Mouse (Mus musculus) liver, postnatal 0 days (tissue): Measurements from ENCODE around the gene Card14. TPM values are rescaled to one million over a fixed set of nuclear protein-coding genes. Genes with fewer than 3 reads are reported as not detected.

Experiments used
- ATAC-seq: fragments of 200-750 bp; cut with Nextera tagmentation; 2 replicates; pipeline ENCODE4 v1.8.0; 2017; ENCODE audit warnings: mild to moderate bottlenecking, moderate library complexity
- DNase-seq: peaks from one replicate; pipeline ENCODE4 v3.0.0-alpha.2; 2016
- H3K27ac ChIP-seq: fragments of 300-500 bp; sonication (generic); 2 replicates; pipeline ENCODE4 v1.5.1; 2014; ENCODE audit warnings: antibody characterized with exemption, moderate library complexity, mild to moderate bottlenecking, low read depth
- H3K27me3 ChIP-seq: fragments of 300-500 bp; sonication (generic); 2 replicates; pipeline ENCODE4 v1.6.1; 2014; ENCODE audit warnings: low read length, control low read depth, mixed read lengths; ENCODE audit not compliant: insufficient read depth
- H3K36me3 ChIP-seq: fragments of 300-500 bp; sonication (generic); replicated peaks from 2 replicates; pipeline ENCODE4 v1.6.1; 2014; ENCODE audit warnings: mild to moderate bottlenecking, control low read depth, low read length, moderate library complexity, mixed read lengths; ENCODE audit not compliant: insufficient read depth
- H3K4me1 ChIP-seq: fragments of 300-500 bp; sonication (generic); 2 replicates; pipeline ENCODE4 v1.6.1; 2014; ENCODE audit warnings: antibody characterized with exemption, mild to moderate bottlenecking, control low read depth; ENCODE audit not compliant: insufficient read depth
- H3K4me2 ChIP-seq: fragments of 300-500 bp; sonication (generic); 2 replicates; pipeline ENCODE4 v1.6.1; 2014; ENCODE audit warnings: low read depth, mild to moderate bottlenecking, low read length, moderate library complexity, mixed read lengths
- H3K4me3 ChIP-seq: fragments of 300-500 bp; sonication (generic); 2 replicates; pipeline ENCODE4 v1.5.1; 2014; ENCODE audit warnings: low read depth, low read length
- H3K9ac ChIP-seq: fragments of 300-500 bp; sonication (generic); replicated peaks from 2 replicates; pipeline ENCODE4 v1.6.1; 2014; ENCODE audit warnings: mild to moderate bottlenecking, moderate library complexity
- H3K9me3 ChIP-seq: fragments of 300-500 bp; sonication (generic); 2 replicates; pipeline ENCODE4 v1.6.1; 2016; ENCODE audit warnings: mild to moderate bottlenecking, control low read depth, low read length, mixed read lengths
- CTCF ChIP-seq: sonication (generic); IDR thresholded peaks from 2 replicates; pipeline ENCODE4 v1.5.1; 2016; ENCODE audit warnings: antibody characterized with exemption, low read depth
- EP300 ChIP-seq: IDR thresholded peaks from 2 replicates; pipeline ENCODE4 v1.6.1; 2016; ENCODE audit warnings: antibody characterized with exemption, low read depth, mild to moderate bottlenecking
- WGBS: fragments of 180-500 bp; shearing (Covaris S2); extraction: QIAGEN DNeasy Blood & Tissue Kit; methylation state at CpG from one replicate; pipeline ENCODE4 v1.1.7; 2014; ENCODE audit not compliant: insufficient replicate concordance; 5-methylcytosine and 5-hydroxymethylcytosine counted together
- microRNA counts: library from miRNA; unstranded; fragments of <30 nt; microRNA quantifications from one replicate; lab custom pipeline; 2015
- microRNA-seq: library from miRNA; unstranded; fragments of <30 nt; microRNA quantifications from one replicate; pipeline ENCODE4, GENCODE M21; 2016
- polyA plus RNA-seq: library from polyadenylated mRNA; unstranded; fragments of >200 nt; fragmentation: Nextera tagmentation; extraction: Ambion mirVana; gene quantifications from 2 replicates; pipeline ENCODE4 v1.2.1, GENCODE M21; 2015

Gene Card14
- polyA plus RNA-seq, 1 experiment from 2014 or later: 0.09 TPM

DNA sequence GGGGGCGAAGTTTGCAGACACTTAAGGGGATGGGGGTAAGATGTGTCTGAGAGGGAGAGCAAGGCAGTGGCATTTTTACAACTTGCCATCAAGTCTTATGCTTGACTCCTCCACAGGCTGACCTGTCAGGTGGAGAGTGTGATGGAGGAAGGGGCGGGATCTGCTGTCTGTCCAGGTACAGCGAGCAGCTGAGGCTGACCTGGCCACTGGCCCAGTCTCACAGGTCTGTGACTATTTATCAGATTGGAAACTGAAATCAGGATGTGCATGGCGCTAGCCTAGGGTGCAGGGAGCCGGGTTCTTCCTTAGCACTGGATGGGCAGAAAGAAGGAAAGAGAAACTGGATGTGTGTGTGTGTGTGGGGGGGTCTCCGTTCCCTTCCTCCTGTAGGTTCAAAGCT, 86.6 kb downstream of the Card14 start:
- no peak for ATAC-seq
- TF ChIP-seq EP300 (no peak), CTCF (no peak)
- DNase-seq: peak; percentile 37
- H3K27me3 ChIP-seq: no peaks in the 10 kb centered on the region
- no peaks in the 10 kb centered on the region for H3K9me3 ChIP-seq
- peaks cover 45% of the 10 kb centered on the region for H3K4me1 ChIP-seq
- H3K27ac ChIP-seq: no peak overlapping the region
- WGBS: 65% methylated on average over 6 of the region's 6 CpGs
- peaks cover 14% of the 10 kb centered on the region; the same call in 1 of the 2 replicates for H3K36me3 ChIP-seq
- H3K9ac ChIP-seq: peak overlapping the region; percentile 82
- peak overlapping the region; percentile 89 for H3K4me2 ChIP-seq
- H3K4me3 ChIP-seq: peak overlapping the region; percentile 74

MicroRNAs within 50 kb of the gene (microRNA counts, 519-probe panel; counts per million panel counts)
- not detected for microRNA mmu-miR-1932 (lab: Ali Mortazavi, UCI)

Small RNAs within 50 kb of the gene (microRNA-seq; reads per million reads assigned to microRNA genes)
- gene Mir1932: not detected

Other genes starting within 250 kb of the Card14 start
- 2.8 and 4.7 TPM in 2 replicates for gene Cbx4, start 221.5 kb upstream of the Card14 start, polyA plus RNA-seq
- 1.0 and 1.5 TPM in 2 replicates for gene Tbc1d16, start 79.3 kb upstream of the Card14 start, polyA plus RNA-seq
- 0.89 and 0.95 TPM in 2 replicates for gene Ccdc40, start 79.2 kb upstream of the Card14 start, polyA plus RNA-seq
- 28.6 and 29.0 TPM in 2 replicates for gene Gaa, start 39.9 kb upstream of the Card14 start, polyA plus RNA-seq
- 119 and 125 TPM in 2 replicates for gene Eif4a3, start 7.7 kb upstream of the Card14 start, polyA plus RNA-seq
- 4.1 and 4.2 TPM in 2 replicates for gene Sgsh, start 47.8 kb downstream of the Card14 start, polyA plus RNA-seq
- 2.1 and 2.2 TPM in 2 replicates for gene Slc26a11, start 47.8 kb downstream of the Card14 start, polyA plus RNA-seq
- gene Rnf213, start 85.3 kb downstream of the Card14 start, polyA plus RNA-seq: 6.6 and 7.4 TPM in 2 replicates
- 5.2 and 6.4 TPM in 2 replicates for gene Endov, start 183.6 kb downstream of the Card14 start, polyA plus RNA-seq
- gene Nptx1, start 240.0 kb downstream of the Card14 start, polyA plus RNA-seq: 0.04 TPM in 1 of 2 replicates, not detected in the other